Mouse (Mus musculus): ENCODE results near the gene Cers6. TPM values are rescaled to one million over a fixed set of nuclear protein-coding genes. Genes with fewer than 3 reads are reported as not detected.

Gene Cers6
- 8.7 and 10.2 TPM in 2 replicates for polyA plus RNA-seq (2012)

- no peak for TF ChIP-seq GATA1 (IDR thresholded peaks at IDR 0.05; ENCODE audit: low read length)
Measured at GRCm38 (mm10) chr2:68860904-68861685, at the start of gene Cers6. Gene Cers6 (plus strand): TSS chr2:68861441.

- TF ChIP-seq GATA1 (IDR thresholded peaks at IDR 0.05; ENCODE audit: low read length), result no peak
Measured at GRCm38 (mm10) chr2:68814409-68814808, 46.8 kb upstream of the Cers6 start.

- no peak for TF ChIP-seq GATA1 (IDR thresholded peaks at IDR 0.05; ENCODE audit: low read length)
Measured at GRCm38 (mm10) chr2:68819040-68819439, 42.2 kb upstream of the Cers6 start.

- no peak for TF ChIP-seq GATA1 (IDR thresholded peaks at IDR 0.05; ENCODE audit: low read length)
Measured at GRCm38 (mm10) chr2:68822152-68822887, 38.9 kb upstream of the Cers6 start.

GRCm38 (mm10) chr2:68825326-68826020, 35.8 kb upstream of the Cers6 start:
- no peak for TF ChIP-seq GATA1 (IDR thresholded peaks at IDR 0.05; ENCODE audit: low read length)

GRCm38 (mm10) chr2:68843330-68843729, 17.9 kb upstream of the Cers6 start:
- TF ChIP-seq GATA1 (IDR thresholded peaks at IDR 0.05; ENCODE audit: low read length), result no peak

GRCm38 (mm10) chr2:68844530-68844929, 16.7 kb upstream of the Cers6 start:
- TF ChIP-seq GATA1 (IDR thresholded peaks at IDR 0.05; ENCODE audit: low read length), result no peak

GRCm38 (mm10) chr2:68845002-68845740, 16.1 kb upstream of the Cers6 start:
- TF ChIP-seq GATA1 (IDR thresholded peaks at IDR 0.05; ENCODE audit: low read length), result no peak

GRCm38 (mm10) chr2:68860391-68860790, 850 bp upstream of the Cers6 start:
- TF ChIP-seq GATA1 (IDR thresholded peaks at IDR 0.05; ENCODE audit: low read length), result no peak

- TF ChIP-seq GATA1 (IDR thresholded peaks at IDR 0.05; ENCODE audit: low read length), result no peak
Measured at GRCm38 (mm10) chr2:68861721-68862463, 651 bp downstream of the Cers6 start.

- no peak for TF ChIP-seq GATA1 (IDR thresholded peaks at IDR 0.05; ENCODE audit: low read length)
Measured at GRCm38 (mm10) chr2:68862464-68863266, 1.4 kb downstream of the Cers6 start.

- no peak for TF ChIP-seq GATA1 (IDR thresholded peaks at IDR 0.05; ENCODE audit: low read length)
Measured at GRCm38 (mm10) chr2:68863561-68863960, 2.3 kb downstream of the Cers6 start.

GRCm38 (mm10) chr2:68864366-68864765, 3.1 kb downstream of the Cers6 start:
- no peak for TF ChIP-seq GATA1 (IDR thresholded peaks at IDR 0.05; ENCODE audit: low read length)

- no peak for TF ChIP-seq GATA1 (IDR thresholded peaks at IDR 0.05; ENCODE audit: low read length)
Measured at GRCm38 (mm10) chr2:68867148-68867547, 5.9 kb downstream of the Cers6 start.

All from G1E-ER4 (cell line).